Mouse (Mus musculus): ENCODE results near the gene Nkx2-2. TPM values are rescaled to one million over a fixed set of nuclear protein-coding genes. Genes with fewer than 3 reads are reported as not detected.
A peak's percentile ranks its signal among the peaks of the same experiment; 100 is the strongest.
"Not testable (repeated sequence)": the region's sequence is repeated elsewhere in the genome, so short reads cannot be mapped to it uniquely, and the experiment has no call there.

Gene Nkx2-2
- polyA plus RNA-seq, 1 experiment from 2014 or later: not detected

DNA sequence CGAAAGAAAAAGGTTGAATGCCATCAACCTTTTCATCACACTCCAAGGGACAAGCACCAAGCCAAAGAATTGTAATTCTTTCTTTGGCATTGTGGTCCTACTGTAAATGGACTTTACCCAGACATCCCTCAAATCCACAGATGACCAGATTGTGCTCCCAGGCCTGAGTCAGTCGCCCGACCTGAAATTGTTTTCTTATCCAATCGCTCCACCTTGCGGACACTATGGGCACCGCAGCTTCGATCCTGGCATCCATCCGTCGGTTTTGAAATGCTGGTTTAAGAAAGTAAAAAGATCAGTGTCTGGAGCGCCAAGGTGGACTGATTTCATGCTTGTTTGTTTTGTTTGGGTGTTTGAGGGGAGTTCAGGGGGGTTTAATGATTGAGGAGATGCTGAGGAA is 16.4 kb downstream of the Nkx2-2 start:
- Histone ChIP-seq H3K36me3 (no peaks in the 10 kb centered on the region), H3K27ac (no peak overlapping the region), H3K4me1 (peaks cover 9% of the 10 kb centered on the region), H3K27me3 (peaks cover 83% of the 10 kb centered on the region), H3K9me3 (no peaks in the 10 kb centered on the region), H3K4me3 (peak overlapping the region; percentile 42), H3K4me2 (replicated peaks) (peak overlapping the region; percentile 68), H3K9ac (no peak overlapping the region)
- 7% methylated on average over 10 of the region's 10 CpGs for WGBS
- ATAC-seq (ENCODE audit: low FRiP score, low read depth): peak; percentile 17; the same call in 1 of the 2 replicates

DNA sequence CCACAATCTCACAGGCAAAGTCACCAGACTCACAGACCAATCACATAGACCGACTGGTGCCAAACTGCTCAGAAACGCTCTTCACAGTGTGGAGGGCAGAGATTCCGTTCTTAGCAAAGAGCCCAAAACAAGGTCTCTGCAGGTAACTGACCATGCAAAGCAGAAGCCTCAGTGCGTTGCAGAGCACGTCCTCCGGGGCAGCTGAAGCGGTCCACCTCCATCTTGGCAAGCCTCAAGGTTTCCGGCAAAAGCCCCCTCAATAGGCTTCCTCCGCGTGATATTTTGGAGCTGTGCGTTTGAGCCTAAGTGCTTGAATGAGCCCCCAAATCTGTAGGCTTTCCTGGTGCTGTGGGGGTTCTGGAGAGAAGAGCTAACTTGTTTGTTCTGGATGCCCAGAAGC is 18.7 kb downstream of the Nkx2-2 start:
- H3K27me3 ChIP-seq: peaks cover 60% of the 10 kb centered on the region
- no peak for ATAC-seq (ENCODE audit: low FRiP score, low read depth)

DNA sequence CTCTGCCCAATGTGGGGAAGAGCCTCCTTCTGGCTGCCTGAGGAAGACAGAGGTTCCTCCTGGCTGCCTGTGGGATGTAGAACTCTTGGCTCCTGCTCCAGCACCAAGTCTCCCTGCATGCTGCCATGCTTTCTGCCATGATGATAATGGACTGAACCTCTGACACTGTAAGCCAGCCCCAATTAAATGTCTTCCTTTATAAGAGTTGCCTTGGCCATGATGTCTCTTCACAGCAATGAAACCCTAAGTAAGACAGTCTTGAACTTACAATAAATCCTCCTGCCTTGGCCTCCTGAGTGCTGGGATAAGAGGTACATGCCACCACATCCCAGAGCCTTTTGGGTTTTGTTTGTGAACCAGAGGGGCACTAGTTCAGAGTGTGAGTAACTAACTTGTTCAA is 20.3 kb downstream of the Nkx2-2 start:
- Histone ChIP-seq H3K9me3 (no peaks in the 10 kb centered on the region), H3K4me3 (no peak overlapping the region), H3K9ac (no peak overlapping the region), H3K4me1 (peaks cover 9% of the 10 kb centered on the region), H3K27me3 (peaks cover 45% of the 10 kb centered on the region), H3K4me2 (replicated peaks) (no peak overlapping the region), H3K27ac (no peak overlapping the region), H3K36me3 (no peaks in the 10 kb centered on the region)
- ATAC-seq (ENCODE audit: low FRiP score, low read depth): no peak

More for the DNA sequence above, 18.7 kb downstream of the Nkx2-2 start:
- H3K4me1 ChIP-seq: peaks cover 9% of the 10 kb centered on the region
- no peak overlapping the region for H3K9ac ChIP-seq
- H3K9me3 ChIP-seq: no peaks in the 10 kb centered on the region
- no peak overlapping the region for H3K4me3 ChIP-seq
- no peak overlapping the region for H3K4me2 ChIP-seq (replicated peaks)
- WGBS: 85% methylated on average over 11 of the region's 11 CpGs
- H3K36me3 ChIP-seq: no peaks in the 10 kb centered on the region
- no peak overlapping the region for H3K27ac ChIP-seq

DNA sequence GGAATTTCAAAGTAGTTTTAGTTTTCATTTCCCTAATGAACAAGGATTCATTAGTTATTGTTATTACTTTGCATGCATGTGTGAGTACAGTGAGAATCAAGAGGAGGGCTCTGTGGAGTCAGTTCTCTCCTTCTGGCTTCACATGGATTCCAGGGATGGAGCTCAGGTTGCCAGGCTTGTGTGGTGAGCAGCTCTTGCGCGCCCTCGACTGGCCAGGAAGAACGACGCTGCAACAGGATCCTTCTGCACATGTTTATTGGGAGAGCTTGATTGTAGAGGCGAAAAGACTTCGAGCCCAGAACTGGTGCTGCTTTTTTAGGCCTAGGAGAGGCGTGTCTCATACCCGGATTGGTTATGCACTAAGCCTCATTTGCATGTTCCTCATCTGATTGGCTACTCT is 23.5 kb downstream of the Nkx2-2 start:
- not testable (repeated sequence) for H3K4me3 ChIP-seq; H3K36me3 ChIP-seq; H3K4me1 ChIP-seq; H3K4me2 ChIP-seq (replicated peaks); H3K9ac ChIP-seq; H3K27ac ChIP-seq; ATAC-seq (ENCODE audit: low FRiP score, low read depth); H3K9me3 ChIP-seq
- H3K27me3 ChIP-seq: peaks cover 21% of the 10 kb centered on the region
- WGBS: 78% methylated on average over 9 of the region's 9 CpGs

DNA sequence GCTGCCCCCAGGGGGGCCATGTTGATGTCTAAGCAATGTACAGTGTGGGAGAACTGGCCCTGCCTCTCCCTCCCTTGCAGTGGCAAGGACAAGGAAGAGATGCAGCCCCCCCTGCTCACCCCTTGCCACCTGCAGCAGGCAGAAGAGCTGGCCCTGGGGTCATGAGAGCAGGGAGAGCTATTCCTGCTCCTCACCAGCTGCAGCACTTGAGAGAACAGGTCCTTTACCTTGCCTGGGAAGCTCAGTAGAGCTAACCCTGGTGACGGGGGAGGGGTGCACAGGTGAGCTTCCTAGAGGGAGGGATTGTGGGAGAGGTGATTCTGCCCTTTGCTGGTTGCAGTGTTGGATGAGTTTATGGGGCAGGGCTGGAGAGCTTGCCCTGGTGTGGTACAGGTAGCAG is 28.2 kb downstream of the Nkx2-2 start:
- no peak for ATAC-seq (ENCODE audit: low FRiP score, low read depth)
- no peaks in the 10 kb centered on the region for H3K27me3 ChIP-seq
- 88% methylated on average over 1 of the region's 1 CpGs for WGBS
- no peak overlapping the region for H3K4me2 ChIP-seq (replicated peaks)
- H3K4me1 ChIP-seq: no peaks in the 10 kb centered on the region
- no peak overlapping the region for H3K27ac ChIP-seq
- no peaks in the 10 kb centered on the region for H3K36me3 ChIP-seq
- no peak overlapping the region for H3K9ac ChIP-seq
- no peaks in the 10 kb centered on the region for H3K9me3 ChIP-seq
- no peak overlapping the region for H3K4me3 ChIP-seq

DNA sequence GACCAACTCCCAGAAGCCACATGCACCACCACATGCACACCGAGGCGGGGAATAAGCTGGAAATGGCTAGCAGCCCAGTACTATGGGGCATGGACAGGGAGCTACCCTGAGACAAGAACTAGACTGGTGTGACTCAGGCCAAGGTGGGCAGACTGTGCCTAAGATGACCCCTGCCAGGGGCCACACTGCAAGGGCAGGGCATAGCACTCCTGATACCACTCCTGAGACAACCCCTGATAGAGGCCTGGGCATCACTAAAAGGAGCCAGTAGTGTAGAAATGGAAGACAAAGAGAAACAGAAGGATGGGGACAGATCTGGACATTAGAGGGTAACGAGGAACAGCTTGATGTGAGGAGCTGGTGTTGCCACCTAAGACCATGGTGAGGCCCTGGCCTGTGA is 28.7 kb downstream of the Nkx2-2 start:
- no peak overlapping the region for H3K27ac ChIP-seq
- H3K9me3 ChIP-seq: no peaks in the 10 kb centered on the region
- no peak overlapping the region for H3K4me2 ChIP-seq (replicated peaks)
- 81% methylated on average over 3 of the region's 3 CpGs for WGBS
- H3K27me3 ChIP-seq: no peaks in the 10 kb centered on the region
- H3K4me1 ChIP-seq: no peaks in the 10 kb centered on the region
- H3K36me3 ChIP-seq: no peaks in the 10 kb centered on the region
- no peak overlapping the region for H3K9ac ChIP-seq
- no peak overlapping the region for H3K4me3 ChIP-seq
- ATAC-seq (ENCODE audit: low FRiP score, low read depth): no peak

DNA sequence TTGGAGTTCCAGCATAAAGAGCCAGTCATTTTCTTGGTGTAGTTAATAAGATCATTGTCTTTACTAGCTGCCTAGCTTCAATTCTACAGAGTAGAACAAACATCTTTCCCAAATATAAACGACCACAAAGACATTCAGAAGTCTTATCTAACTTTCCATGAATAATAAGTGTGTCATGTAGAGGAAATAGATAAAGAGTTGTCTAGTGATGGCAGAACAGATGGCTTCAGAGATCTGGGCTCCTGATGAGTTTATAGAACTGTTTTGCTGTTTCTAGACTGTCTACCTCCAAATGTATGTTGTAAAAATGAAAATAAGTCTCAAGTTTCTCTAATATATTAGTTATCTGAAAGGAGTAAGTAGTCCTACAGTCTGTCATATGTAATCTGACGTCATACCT is 41.5 kb downstream of the Nkx2-2 start:
- Histone ChIP-seq H3K36me3 (no peaks in the 10 kb centered on the region), H3K9ac (no peak overlapping the region), H3K4me2 (replicated peaks) (no peak overlapping the region), H3K4me3 (no peak overlapping the region), H3K9me3 (no peaks in the 10 kb centered on the region), H3K27me3 (no peaks in the 10 kb centered on the region), H3K4me1 (no peaks in the 10 kb centered on the region), H3K27ac (no peak overlapping the region)
- WGBS: 65% methylated on average over 2 of the region's 2 CpGs
- ATAC-seq (ENCODE audit: low FRiP score, low read depth): no peak

Other genes with a start within 250 kb of the Nkx2-2 start
- gene Xrn2, start 181.2 kb downstream of the Nkx2-2 start, polyA plus RNA-seq (2015; fragmentation: Nextera tagmentation; extraction: Ambion mirVana): 85.0 and 87.5 TPM in 2 replicates
- not detected in 2 replicates for gene Nkx2-4, start 108.8 kb downstream of the Nkx2-2 start, polyA plus RNA-seq (2015; fragmentation: Nextera tagmentation; extraction: Ambion mirVana)
- 1.8 and 2.8 TPM in 2 replicates for gene Pax1, start 167.7 kb upstream of the Nkx2-2 start, polyA plus RNA-seq (2015; fragmentation: Nextera tagmentation; extraction: Ambion mirVana)